Mouse (Mus musculus): ENCODE measurements around the gene Pcsk4. TPM values are rescaled to one million over a fixed set of nuclear protein-coding genes. Genes with fewer than 3 reads are reported as not detected.

Pcsk4 gene
- total RNA-seq, 1 experiment from 2014 or later = 2.7 TPM

- no peak for ATAC-seq (replicated peaks; ENCODE audit: low read depth, poor library complexity, severe bottlenecking)
These were observed 4.9 kb downstream of the Pcsk4 start for GRCm38 (mm10) chr10:80324120-80325037.

- ATAC-seq (replicated peaks; ENCODE audit: low read depth, poor library complexity, severe bottlenecking) = peak; percentile 43
These were observed 5.8 kb downstream of the Pcsk4 start for GRCm38 (mm10) chr10:80323261-80324119.

- 0 out of 2 replicates have a peak, but pooled peaks have one; percentile 5 for ATAC-seq (replicated peaks; ENCODE audit: low read depth, poor library complexity, severe bottlenecking)
These were observed 6.5 kb downstream of the Pcsk4 start for GRCm38 (mm10) chr10:80322811-80323211.

GRCm38 (mm10) chr10:80321670-80322581, 7.4 kb downstream of the Pcsk4 start:
- no peak for ATAC-seq (replicated peaks; ENCODE audit: low read depth, poor library complexity, severe bottlenecking)

- no peak for ATAC-seq (replicated peaks; ENCODE audit: low read depth, poor library complexity, severe bottlenecking)
These were observed 8.2 kb downstream of the Pcsk4 start for GRCm38 (mm10) chr10:80321014-80321669.

GRCm38 (mm10) chr10:80320340-80320760, 8.9 kb downstream of the Pcsk4 start, which contains the start of gene 2310011J03Rik:
TSS of gene 2310011J03Rik (minus strand) at chr10:80320537.
- ATAC-seq (replicated peaks; ENCODE audit: low read depth, poor library complexity, severe bottlenecking) = peak; percentile 68

- no peak for ATAC-seq (replicated peaks; ENCODE audit: low read depth, poor library complexity, severe bottlenecking)
These were observed 12.3 kb downstream of the Pcsk4 start for GRCm38 (mm10) chr10:80317011-80317410.

- ATAC-seq (replicated peaks; ENCODE audit: low read depth, poor library complexity, severe bottlenecking) = no peak
These were observed 12.9 kb downstream of the Pcsk4 start for GRCm38 (mm10) chr10:80316359-80316781.

- ATAC-seq (replicated peaks; ENCODE audit: low read depth, poor library complexity, severe bottlenecking) = no peak
These were observed 14.0 kb downstream of the Pcsk4 start for GRCm38 (mm10) chr10:80315315-80315714.

- no peak for ATAC-seq (replicated peaks; ENCODE audit: low read depth, poor library complexity, severe bottlenecking)
These were observed 14.8 kb downstream of the Pcsk4 start for GRCm38 (mm10) chr10:80314494-80315001.

GRCm38 (mm10) chr10:80313627-80314201, 15.6 kb downstream of the Pcsk4 start:
- ATAC-seq (replicated peaks; ENCODE audit: low read depth, poor library complexity, severe bottlenecking) = peak; percentile 52

- ATAC-seq (replicated peaks; ENCODE audit: low read depth, poor library complexity, severe bottlenecking) = no peak
These were observed 16.5 kb downstream of the Pcsk4 start for GRCm38 (mm10) chr10:80312586-80313504.

- ATAC-seq (replicated peaks; ENCODE audit: low read depth, poor library complexity, severe bottlenecking) = no peak
These were observed 17.7 kb downstream of the Pcsk4 start for GRCm38 (mm10) chr10:80311560-80311959.

GRCm38 (mm10) chr10:80304862-80305261, 24.4 kb downstream of the Pcsk4 start:
- peak; percentile 86 for ATAC-seq (replicated peaks; ENCODE audit: low read depth, poor library complexity, severe bottlenecking)

GRCm38 (mm10) chr10:80304458-80304857, 24.8 kb downstream of the Pcsk4 start:
- peak; percentile 67 for ATAC-seq (replicated peaks; ENCODE audit: low read depth, poor library complexity, severe bottlenecking)

- ATAC-seq (replicated peaks; ENCODE audit: low read depth, poor library complexity, severe bottlenecking) = no peak
These were observed 26.8 kb downstream of the Pcsk4 start for GRCm38 (mm10) chr10:80302471-80302881.

GRCm38 (mm10) chr10:80302082-80302355, 27.3 kb downstream of the Pcsk4 start:
- no peak for ATAC-seq (replicated peaks; ENCODE audit: low read depth, poor library complexity, severe bottlenecking)
